Mouse (Mus musculus): ENCODE measurements at regions not wholly inside any gene's neighbourhood (a gene's known extent, or its start where the extent isn't known, plus 50 kb on each side); places are given as distances from the start of the nearest gene placed in this dataset.
A peak's percentile ranks its signal among the peaks of the same experiment; 100 is the strongest.

- DNase-seq = no peak
Measured at GRCm38 (mm10) chr10:25857954-25858616, 220.0 kb upstream of the Gm9767 start.

- DNase-seq = no peak
Measured at GRCm38 (mm10) chr10:25844348-25844747, 233.7 kb upstream of the Gm9767 start.

GRCm38 (mm10) chr10:25829275-25829674 lies 248.8 kb upstream of the Gm9767 start:
- DNase-seq = no peak

- no peak for DNase-seq
Measured at GRCm38 (mm10) chr10:25804223-25804622, 268.2 kb upstream of the Smlr1 start.

- DNase-seq = peak in 1 of 2 experiments; percentile 21
Measured at GRCm38 (mm10) chr10:25801499-25801898, 265.4 kb upstream of the Smlr1 start.

GRCm38 (mm10) chr10:25798881-25799280 lies 262.8 kb upstream of the Smlr1 start:
- DNase-seq = peak in 1 of 2 experiments; percentile 34

GRCm38 (mm10) chr10:25790363-25790821 lies 254.3 kb upstream of the Smlr1 start:
- peak; percentile 40 to 52 for DNase-seq

GRCm38 (mm10) chr10:25788660-25789059 lies 252.6 kb upstream of the Smlr1 start:
- DNase-seq = no peak

GRCm38 (mm10) chr10:25788004-25788403 lies 251.9 kb upstream of the Smlr1 start:
- DNase-seq = no peak

GRCm38 (mm10) chr10:25783861-25784260 lies 247.8 kb upstream of the Smlr1 start:
- DNase-seq = no peak

- DNase-seq = no peak
Measured at GRCm38 (mm10) chr10:25779476-25779875, 243.4 kb upstream of the Smlr1 start.

GRCm38 (mm10) chr10:25777717-25778116 lies 241.7 kb upstream of the Smlr1 start:
- DNase-seq = no peak

- DNase-seq = no peak
Measured at GRCm38 (mm10) chr10:25776697-25777096, 240.6 kb upstream of the Smlr1 start.

- no peak for DNase-seq
Measured at GRCm38 (mm10) chr10:25770051-25770450, 234.0 kb upstream of the Smlr1 start.

GRCm38 (mm10) chr10:25768456-25768855 lies 232.4 kb upstream of the Smlr1 start:
- DNase-seq = no peak

GRCm38 (mm10) chr10:25754300-25754699 lies 218.2 kb upstream of the Smlr1 start:
- DNase-seq = no peak

GRCm38 (mm10) chr10:25742678-25743077 lies 206.6 kb upstream of the Smlr1 start:
- DNase-seq = no peak

- DNase-seq = no peak
Measured at GRCm38 (mm10) chr10:25740956-25741355, 204.9 kb upstream of the Smlr1 start.

GRCm38 (mm10) chr10:25730470-25730869 lies 194.4 kb upstream of the Smlr1 start:
- DNase-seq = peak; percentile 4 to 7

GRCm38 (mm10) chr10:25723966-25724365 lies 187.9 kb upstream of the Smlr1 start:
- no peak for DNase-seq

GRCm38 (mm10) chr10:25715747-25716146 lies 179.7 kb upstream of the Smlr1 start:
- no peak for DNase-seq

GRCm38 (mm10) chr10:25714636-25715035 lies 178.6 kb upstream of the Smlr1 start:
- DNase-seq = no peak

GRCm38 (mm10) chr10:25714041-25714440 lies 178.0 kb upstream of the Smlr1 start:
- peak; percentile 28 to 44 for DNase-seq

GRCm38 (mm10) chr10:25707951-25708350 lies 171.9 kb upstream of the Smlr1 start:
- peak in 1 of 2 experiments; percentile 11 for DNase-seq
